Mouse (Mus musculus) neural tube, embryonic 13.5 days (tissue): ENCODE results near the gene Rmnd1. TPM values are rescaled to one million over a fixed set of nuclear protein-coding genes. Genes with fewer than 3 reads are reported as not detected.
"Not testable (repeated sequence)": the region's sequence is repeated elsewhere in the genome, so short reads cannot be mapped to it uniquely, and the experiment has no call there.

Source experiments
- ATAC-seq: fragments of 200-750 bp; cut with Nextera tagmentation; 2 replicates; pipeline ENCODE4 v1.8.0; 2017; ENCODE audit warnings: low read depth, mild to moderate bottlenecking, moderate TSS enrichment, moderate library complexity
- H3K27ac ChIP-seq: fragments of 300-500 bp; sonication (generic); replicated peaks from 2 replicates; pipeline ENCODE4 v1.5.1; 2015; ENCODE audit warnings: moderate library complexity, mild to moderate bottlenecking, inconsistent platforms
- H3K27me3 ChIP-seq: fragments of 300-500 bp; sonication (generic); 2 replicates; pipeline ENCODE4 v1.6.1; 2015; ENCODE audit warnings: mild to moderate bottlenecking, inconsistent platforms
- H3K36me3 ChIP-seq: fragments of 300-500 bp; sonication (generic); 2 replicates; pipeline ENCODE4 v1.6.1; 2015; ENCODE audit warnings: mild to moderate bottlenecking, inconsistent platforms
- H3K4me1 ChIP-seq: fragments of 300-500 bp; sonication (generic); replicated peaks from 2 replicates; pipeline ENCODE4 v1.6.1; 2015; ENCODE audit warnings: inconsistent platforms
- H3K4me2 ChIP-seq: fragments of 300-500 bp; sonication (generic); 2 replicates; pipeline ENCODE4 v1.6.1; 2015; ENCODE audit warnings: inconsistent platforms, mild to moderate bottlenecking, moderate library complexity
- H3K4me3 ChIP-seq: fragments of 300-500 bp; sonication (generic); 2 replicates; pipeline ENCODE4 v1.5.1; 2015; ENCODE audit warnings: mild to moderate bottlenecking, inconsistent platforms
- H3K9ac ChIP-seq: fragments of 300-500 bp; sonication (generic); 2 replicates; pipeline ENCODE4 v1.6.1; 2015; ENCODE audit warnings: moderate library complexity, mild to moderate bottlenecking, inconsistent platforms
- H3K9me3 ChIP-seq: fragments of 300-500 bp; sonication (generic); 2 replicates; pipeline ENCODE4 v1.6.1; 2016; ENCODE audit warnings: inconsistent platforms
- WGBS: fragments of 180-500 bp; shearing (Covaris S2); methylation state at CpG from one replicate; pipeline ENCODE4 v1.1.7; 2015; 5-methylcytosine and 5-hydroxymethylcytosine counted together
- polyA plus RNA-seq: library from polyadenylated mRNA; unstranded; fragments of >200 nt; fragmentation: Nextera tagmentation; extraction: Ambion mirVana; gene quantifications from 2 replicates; pipeline ENCODE4 v1.2.1, GENCODE M21; 2015

Rmnd1 gene
- 52.2 and 58.9 TPM in 2 replicates for polyA plus RNA-seq

DNA sequence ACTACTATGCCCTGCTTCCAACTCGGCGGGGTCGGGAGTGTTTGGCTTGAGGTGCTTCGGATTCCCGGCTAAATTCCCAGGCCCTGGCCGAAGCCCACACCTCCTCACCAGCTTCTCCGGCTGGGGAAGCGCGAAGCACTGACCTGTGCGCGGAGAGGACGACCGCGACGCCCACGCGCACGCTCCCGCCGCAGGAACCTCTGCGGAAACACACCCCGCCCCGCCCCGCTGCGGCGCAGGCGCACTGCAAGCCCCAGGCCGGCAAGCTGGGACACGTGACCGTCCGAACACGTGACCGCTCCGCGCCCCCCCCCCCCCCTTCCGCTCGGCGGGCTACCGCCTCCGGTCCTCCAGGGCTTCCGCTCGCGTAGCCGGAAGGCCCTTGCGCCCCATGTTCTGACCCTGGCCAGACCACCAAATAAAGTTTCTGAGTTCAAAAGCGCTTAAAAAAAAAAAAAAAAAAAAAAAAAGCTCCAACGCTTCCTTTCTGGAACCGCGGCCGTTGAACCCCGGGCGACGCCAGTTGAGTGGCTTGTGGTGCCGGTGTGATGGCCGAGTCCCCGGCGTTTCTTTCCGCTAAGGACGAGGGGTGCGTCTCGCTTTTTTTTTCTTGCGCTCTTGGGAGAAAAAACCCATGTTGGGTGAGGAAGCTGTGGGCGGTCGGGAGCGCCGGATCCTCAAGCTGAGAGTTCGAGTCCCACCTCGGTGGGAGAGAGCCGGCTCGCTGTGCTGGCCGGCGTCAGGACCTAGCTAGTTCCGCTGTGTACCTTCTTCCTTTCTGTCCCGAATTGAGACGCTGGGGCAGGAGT lies at the start of gene Rmnd1, which contains the start of gene Armt1:
Gene Rmnd1 (minus strand): TSS at position 266 of the 809 bp plus-strand sequence.
Gene Armt1 (plus strand): TSS at position 345 of the 809 bp plus-strand sequence.
- Histone ChIP-seq H3K27me3 (no peaks in the 10 kb centered on the region), H3K27ac (peak within 1 kb of the TSS; percentile 87), H3K9ac (peak within 1 kb of the TSS; percentile 83), H3K4me1 (peaks cover 26% of the 10 kb centered on the region), H3K4me2 (peak within 1 kb of the TSS; percentile 81), H3K36me3 (peaks cover 14% of the 10 kb centered on the region; the same call in 1 of the 2 replicates), H3K9me3 (no peaks in the 10 kb centered on the region), H3K4me3 (peak within 1 kb of the TSS; percentile 65)
- WGBS, result under 1% methylated on average over 68 of the region's 75 CpGs
- ATAC-seq, result peak; percentile 96

DNA sequence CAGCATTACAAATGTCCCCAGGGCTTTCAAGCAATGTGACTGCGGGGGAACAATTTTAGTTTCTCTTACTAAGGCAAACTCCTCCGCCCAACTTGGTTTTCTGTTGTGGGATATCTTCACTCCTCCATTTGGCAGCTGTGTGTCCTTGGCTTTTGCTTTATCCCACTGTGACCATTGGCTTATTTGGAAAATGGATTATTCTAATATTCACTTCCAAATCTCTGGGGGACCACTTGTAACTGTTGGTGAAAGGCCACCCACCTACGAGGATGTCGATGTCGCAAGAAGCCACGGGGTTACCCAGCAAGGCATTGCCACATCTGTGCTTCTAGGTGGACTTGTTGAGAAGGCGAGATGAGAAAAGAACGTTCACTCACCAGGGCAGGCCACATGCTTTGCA lies 49.5 kb upstream of the Rmnd1 start:
- no peaks in the 10 kb centered on the region for H3K27me3 ChIP-seq
- H3K4me3 ChIP-seq, result no peak overlapping the region
- no peak overlapping the region for H3K9ac ChIP-seq
- H3K4me1 ChIP-seq, result no peaks in the 10 kb centered on the region
- 82% methylated on average over 8 of the region's 8 CpGs for WGBS
- H3K9me3 ChIP-seq, result no peaks in the 10 kb centered on the region
- no peak overlapping the region for H3K27ac ChIP-seq
- H3K36me3 ChIP-seq, result no peaks in the 10 kb centered on the region
- ATAC-seq, result no peak
- H3K4me2 ChIP-seq, result no peak overlapping the region

DNA sequence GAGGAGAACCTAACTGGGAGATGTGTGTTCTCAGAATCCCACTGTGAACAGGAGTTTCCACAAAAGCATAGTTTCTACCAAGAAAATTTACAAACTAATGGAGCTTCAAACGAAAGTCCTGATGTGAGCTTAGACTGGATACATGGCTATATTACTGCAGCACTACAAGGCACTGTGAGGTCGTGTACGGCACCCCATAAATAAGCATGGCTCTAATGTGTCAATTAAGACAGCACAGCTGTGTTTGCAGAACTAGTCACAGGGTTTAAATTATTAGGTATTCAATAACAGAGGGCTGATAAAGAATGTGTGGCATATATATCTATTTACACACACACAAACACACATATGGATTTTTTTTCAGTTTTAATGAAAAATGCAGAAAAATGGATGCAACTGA lies 48.7 kb upstream of the Rmnd1 start:
- Histone ChIP-seq H3K4me1 (no peaks in the 10 kb centered on the region), H3K9ac (no peak overlapping the region), H3K27me3 (no peaks in the 10 kb centered on the region), H3K9me3 (no peaks in the 10 kb centered on the region), H3K27ac (no peak overlapping the region), H3K4me3 (no peak overlapping the region), H3K36me3 (no peaks in the 10 kb centered on the region), H3K4me2 (no peak overlapping the region)
- ATAC-seq, result no peak
- WGBS, result 65% methylated on average over 3 of the region's 3 CpGs

DNA sequence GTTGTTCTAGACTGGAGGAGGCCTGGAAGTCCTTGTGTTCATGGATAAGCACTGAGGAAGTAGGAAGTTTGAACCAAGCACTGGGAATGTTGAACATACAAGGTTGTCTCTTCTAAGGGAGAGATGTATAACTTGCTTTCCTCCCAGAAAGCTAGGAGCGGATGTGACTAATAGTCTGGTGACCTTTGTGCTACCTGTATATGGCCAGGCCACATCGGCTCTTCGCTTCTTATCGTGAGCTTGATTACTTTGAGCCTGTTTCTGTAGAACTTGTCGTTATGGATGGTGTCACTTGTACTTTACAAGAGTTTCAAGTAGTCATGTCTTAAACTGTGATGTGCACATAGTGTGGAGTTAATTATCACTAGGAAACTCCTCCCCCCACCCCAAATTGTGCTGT lies 44.4 kb upstream of the Rmnd1 start:
- ATAC-seq, result no peak
- WGBS, result 94% methylated on average over 5 of the region's 5 CpGs
- H3K27me3 ChIP-seq, result no peaks in the 10 kb centered on the region
- no peak overlapping the region for H3K27ac ChIP-seq
- no peak overlapping the region for H3K4me3 ChIP-seq
- H3K9me3 ChIP-seq, result no peaks in the 10 kb centered on the region
- no peaks in the 10 kb centered on the region for H3K36me3 ChIP-seq
- H3K4me1 ChIP-seq, result no peaks in the 10 kb centered on the region
- H3K4me2 ChIP-seq, result no peak overlapping the region
- no peak overlapping the region for H3K9ac ChIP-seq

DNA sequence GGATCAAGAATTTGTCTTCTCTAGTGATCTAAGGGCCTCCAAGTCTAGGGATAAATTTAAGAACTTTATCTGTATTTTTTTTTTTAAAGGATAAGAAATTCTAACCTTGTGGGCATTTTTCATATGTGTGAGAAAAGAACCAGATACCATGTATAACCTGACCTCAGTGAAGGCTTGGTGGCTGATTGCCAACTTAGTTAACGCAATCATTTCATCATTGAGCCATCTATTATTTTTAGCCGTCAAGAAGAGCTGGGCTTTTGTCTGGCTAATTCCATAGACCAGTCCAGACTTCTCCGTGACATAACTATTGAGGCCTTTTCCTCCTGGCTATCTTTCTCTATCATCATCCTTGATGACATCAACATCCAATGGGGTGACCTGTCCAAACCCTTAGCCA lies 43.2 kb upstream of the Rmnd1 start:
- Histone ChIP-seq H3K9ac (no peak overlapping the region), H3K4me2 (no peak overlapping the region), H3K4me1 (no peaks in the 10 kb centered on the region), H3K36me3 (no peaks in the 10 kb centered on the region), H3K27me3 (no peaks in the 10 kb centered on the region), H3K27ac (no peak overlapping the region), H3K4me3 (no peak overlapping the region), H3K9me3 (no peaks in the 10 kb centered on the region)
- ATAC-seq, result no peak
- WGBS, result 89% methylated on average over 3 of the region's 3 CpGs

DNA sequence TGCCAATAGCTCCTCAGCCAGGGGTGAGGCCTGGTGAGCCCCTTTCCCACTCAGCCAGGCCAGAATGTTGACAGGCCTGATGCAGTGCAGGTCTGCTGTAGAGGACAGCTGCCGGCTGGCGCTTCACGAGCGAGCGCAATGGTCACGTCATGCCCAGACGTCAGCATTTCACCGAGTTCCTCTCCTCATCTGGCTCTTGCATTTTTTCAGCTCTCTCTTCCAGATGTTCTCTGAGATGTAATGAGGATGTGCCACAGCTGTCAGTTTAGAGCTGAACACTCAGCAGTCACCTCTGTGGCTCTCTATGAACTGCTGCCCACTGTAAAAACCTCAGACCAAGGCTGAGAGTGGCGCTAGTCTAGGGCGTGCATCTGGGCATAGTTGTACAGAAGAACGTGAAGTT lies 41.4 kb upstream of the Rmnd1 start:
- no peaks in the 10 kb centered on the region for H3K36me3 ChIP-seq
- H3K4me1 ChIP-seq, result no peaks in the 10 kb centered on the region
- WGBS, result 89% methylated on average over 11 of the region's 11 CpGs
- H3K9ac ChIP-seq, result no peak overlapping the region
- no peak overlapping the region for H3K27ac ChIP-seq
- no peak for ATAC-seq
- H3K27me3 ChIP-seq, result no peaks in the 10 kb centered on the region
- H3K4me2 ChIP-seq, result no peak overlapping the region
- no peaks in the 10 kb centered on the region for H3K9me3 ChIP-seq
- H3K4me3 ChIP-seq, result no peak overlapping the region

DNA sequence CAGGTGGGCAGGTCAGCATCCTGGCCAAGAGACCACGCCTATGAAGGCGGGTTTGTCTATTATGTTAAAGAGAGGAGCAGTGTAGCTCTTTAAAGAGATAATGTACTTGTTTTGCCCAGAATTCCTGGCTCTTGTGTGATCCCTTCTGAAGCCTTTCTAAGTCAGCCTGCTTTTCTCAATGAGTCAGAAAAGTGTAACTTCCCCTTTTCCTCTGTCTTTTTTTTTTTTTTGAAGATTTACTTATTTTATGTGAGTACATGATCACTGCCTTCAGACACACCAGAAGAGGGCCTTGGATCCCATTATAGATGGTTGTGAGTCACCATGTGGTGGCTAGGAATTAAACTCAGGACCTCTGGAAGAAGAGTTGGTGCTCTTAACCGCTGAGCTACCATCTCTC lies 37.2 kb upstream of the Rmnd1 start:
- Histone ChIP-seq H3K9me3 (no peaks in the 10 kb centered on the region), H3K27ac (no peak overlapping the region), H3K27me3 (no peaks in the 10 kb centered on the region), H3K4me3 (no peak overlapping the region), H3K4me2 (no peak overlapping the region), H3K4me1 (no peaks in the 10 kb centered on the region), H3K9ac (no peak overlapping the region), H3K36me3 (no peaks in the 10 kb centered on the region)
- no peak for ATAC-seq
- 74% methylated on average over 3 of the region's 3 CpGs for WGBS

DNA sequence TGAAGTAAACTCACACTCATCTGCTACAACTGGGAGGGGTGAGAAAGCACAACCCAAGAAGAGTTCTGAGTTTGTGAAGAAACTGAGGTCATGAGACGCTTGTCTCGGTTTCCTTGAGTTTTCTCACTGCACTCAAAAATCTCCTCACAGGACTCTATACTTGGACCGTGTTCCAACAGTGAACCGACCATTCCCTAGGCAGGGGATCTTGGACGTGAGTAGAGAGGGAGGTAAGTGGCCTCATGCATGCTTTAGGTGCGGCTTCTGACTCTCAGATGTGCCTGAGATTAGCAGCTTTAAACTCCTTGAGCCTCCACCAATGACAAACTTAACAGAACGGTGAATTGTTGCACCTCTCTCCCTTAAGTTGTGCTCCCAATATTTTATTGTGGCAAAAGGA lies 33.6 kb upstream of the Rmnd1 start:
- ATAC-seq, result no peak
- Histone ChIP-seq H3K4me2 (no peak overlapping the region), H3K4me3 (no peak overlapping the region), H3K27ac (no peak overlapping the region), H3K4me1 (no peaks in the 10 kb centered on the region), H3K9ac (no peak overlapping the region), H3K9me3 (no peaks in the 10 kb centered on the region), H3K27me3 (no peaks in the 10 kb centered on the region), H3K36me3 (no peaks in the 10 kb centered on the region)
- 87% methylated on average over 7 of the region's 7 CpGs for WGBS

DNA sequence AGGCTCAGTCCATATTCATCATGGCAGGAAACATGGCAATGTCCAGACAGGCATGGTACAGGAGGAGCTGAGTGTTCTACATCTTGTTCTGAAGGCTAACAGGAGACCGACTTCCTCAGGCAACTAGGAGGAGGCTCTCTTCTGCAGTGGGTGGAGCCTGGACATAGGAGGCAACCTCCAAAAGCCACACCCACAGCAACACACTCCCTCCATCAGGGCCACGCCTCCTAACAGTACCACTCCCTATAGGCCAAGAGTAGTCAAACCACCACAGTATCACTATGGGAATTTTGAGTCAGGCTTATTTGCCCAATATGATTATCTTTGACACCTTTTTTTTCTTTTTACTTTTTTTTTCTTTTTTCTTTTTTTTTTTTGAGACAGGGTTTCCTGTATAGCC lies 28.0 kb upstream of the Rmnd1 start:
- no peak for ATAC-seq
- no peak overlapping the region for H3K4me3 ChIP-seq
- no peak overlapping the region for H3K9ac ChIP-seq
- no peaks in the 10 kb centered on the region for H3K27me3 ChIP-seq
- H3K36me3 ChIP-seq, result peaks cover 6% of the 10 kb centered on the region
- no peaks in the 10 kb centered on the region for H3K9me3 ChIP-seq
- 94% methylated on average over 2 of the region's 2 CpGs for WGBS
- no peaks in the 10 kb centered on the region for H3K4me1 ChIP-seq
- H3K27ac ChIP-seq, result no peak overlapping the region
- H3K4me2 ChIP-seq, result no peak overlapping the region

DNA sequence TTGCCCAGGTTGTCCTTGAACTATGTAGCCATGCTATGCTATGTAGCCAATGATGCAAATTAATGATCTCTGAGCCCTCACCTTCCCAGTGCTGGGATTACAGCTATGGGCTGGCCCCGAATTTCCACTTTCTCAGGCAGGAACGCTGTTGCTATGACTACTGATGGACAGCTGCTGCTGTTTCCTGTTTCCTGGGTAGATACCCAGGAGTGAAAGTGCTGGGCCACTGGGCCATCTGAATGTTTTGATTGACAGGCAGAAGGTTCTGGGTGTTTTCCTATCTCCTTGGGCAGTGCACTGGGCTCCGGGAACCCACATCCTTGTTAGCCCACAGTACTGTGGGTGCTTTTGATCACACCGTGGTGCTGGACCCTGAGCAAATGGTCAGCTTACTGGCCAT lies 24.2 kb upstream of the Rmnd1 start:
- no peak overlapping the region for H3K9ac ChIP-seq
- H3K4me2 ChIP-seq, result no peak overlapping the region
- WGBS, result 84% methylated on average over 4 of the region's 4 CpGs
- no peaks in the 10 kb centered on the region for H3K27me3 ChIP-seq
- H3K4me1 ChIP-seq, result no peaks in the 10 kb centered on the region
- no peak overlapping the region for H3K27ac ChIP-seq
- H3K4me3 ChIP-seq, result no peak overlapping the region
- no peak for ATAC-seq
- no peaks in the 10 kb centered on the region for H3K9me3 ChIP-seq
- peaks cover 31% of the 10 kb centered on the region for H3K36me3 ChIP-seq

DNA sequence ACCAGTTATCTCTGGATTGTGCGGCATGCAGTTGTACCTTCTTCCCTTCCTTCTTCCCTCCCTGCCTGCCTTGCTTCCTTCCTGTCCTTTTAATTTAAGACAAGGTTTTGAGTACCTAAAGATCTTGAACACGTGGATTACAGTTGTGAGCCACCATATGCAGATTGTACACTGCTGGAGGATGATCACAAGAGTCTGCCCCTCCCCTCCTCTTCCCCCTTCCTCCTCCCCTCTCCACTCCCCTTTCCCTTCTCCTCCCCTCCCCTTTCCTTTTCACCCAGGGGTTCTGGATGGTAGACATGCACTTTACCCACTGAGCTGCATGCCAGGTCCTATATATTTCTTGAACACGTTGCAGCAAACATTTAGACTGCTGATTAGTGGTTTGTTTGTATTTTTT lies 3.2 kb upstream of the Rmnd1 start:
- no peak for ATAC-seq

DNA sequence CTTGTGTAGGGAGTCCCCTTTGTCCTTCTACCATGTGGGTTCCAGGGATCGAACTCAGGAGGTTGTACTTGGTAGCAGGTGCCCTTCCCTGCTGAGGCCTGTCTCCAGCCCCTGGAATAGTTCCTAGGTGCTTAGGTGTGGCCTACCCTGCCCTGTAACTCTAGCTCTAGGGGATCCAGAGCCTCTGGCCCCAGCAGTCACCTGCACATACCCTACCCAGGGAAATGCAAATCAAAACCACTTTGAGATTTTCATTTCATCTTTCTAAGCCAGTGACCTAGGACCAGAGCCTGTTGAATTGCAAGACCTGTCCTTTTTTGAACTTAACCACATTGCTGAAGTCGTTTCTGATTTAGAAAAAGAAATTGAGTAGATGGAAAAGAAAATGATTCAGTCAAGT lies 1.7 kb upstream of the Rmnd1 start:
- H3K4me3 ChIP-seq, H3K27me3 ChIP-seq, H3K9me3 ChIP-seq, ATAC-seq, H3K9ac ChIP-seq, H3K4me2 ChIP-seq, H3K27ac ChIP-seq: not testable (repeated sequence)
- Histone ChIP-seq H3K4me1 (peaks cover 26% of the 10 kb centered on the region), H3K36me3 (peaks cover 13% of the 10 kb centered on the region; the same call in 1 of the 2 replicates)
- 88% methylated on average over 2 of the region's 2 CpGs for WGBS

More for the DNA sequence above, 3.2 kb upstream of the Rmnd1 start:
- Histone ChIP-seq H3K4me2 (no peak overlapping the region), H3K4me3 (no peak overlapping the region), H3K27ac (no peak overlapping the region), H3K36me3 (peaks cover 26% of the 10 kb centered on the region), H3K27me3 (no peaks in the 10 kb centered on the region), H3K4me1 (peaks cover 23% of the 10 kb centered on the region), H3K9me3 (no peaks in the 10 kb centered on the region), H3K9ac (no peak overlapping the region)
- 92% methylated on average over 3 of the region's 3 CpGs for WGBS
